Mouse (Mus musculus): Measurements from ENCODE around the gene Mylk.

GRCm38 (mm10) chr16:35016491-35016890 lies 271.5 kb downstream of the Mylk start:
- TF ChIP-seq MYOG (IDR thresholded peaks at IDR 0.05; ENCODE audit: control insufficient read depth, extremely low read depth, insufficient read length) (no peak), CTCF (IDR thresholded peaks at IDR 0.05; ENCODE audit: control insufficient read depth, insufficient read depth, insufficient read length) (no peak), CEBPB (IDR thresholded peaks at IDR 0.05; ENCODE audit: low read depth) (no peak), MAX (IDR thresholded peaks at IDR 0.05) (no peak), USF1 (IDR thresholded peaks at IDR 0.05; ENCODE audit: low read depth) (no peak)
